Mouse (Mus musculus): Measurements from ENCODE around the gene Zfp36. TPM values are rescaled to one million over a fixed set of nuclear protein-coding genes. Genes with fewer than 3 reads are reported as not detected.
A peak's percentile ranks its signal among the peaks of the same experiment; 100 is the strongest.

Zfp36 gene
- 5.6 and 5.7 TPM in 2 replicates for polyA plus RNA-seq (2016; fragmentation: Nextera tagmentation; extraction: Ambion mirVana)

DNA sequence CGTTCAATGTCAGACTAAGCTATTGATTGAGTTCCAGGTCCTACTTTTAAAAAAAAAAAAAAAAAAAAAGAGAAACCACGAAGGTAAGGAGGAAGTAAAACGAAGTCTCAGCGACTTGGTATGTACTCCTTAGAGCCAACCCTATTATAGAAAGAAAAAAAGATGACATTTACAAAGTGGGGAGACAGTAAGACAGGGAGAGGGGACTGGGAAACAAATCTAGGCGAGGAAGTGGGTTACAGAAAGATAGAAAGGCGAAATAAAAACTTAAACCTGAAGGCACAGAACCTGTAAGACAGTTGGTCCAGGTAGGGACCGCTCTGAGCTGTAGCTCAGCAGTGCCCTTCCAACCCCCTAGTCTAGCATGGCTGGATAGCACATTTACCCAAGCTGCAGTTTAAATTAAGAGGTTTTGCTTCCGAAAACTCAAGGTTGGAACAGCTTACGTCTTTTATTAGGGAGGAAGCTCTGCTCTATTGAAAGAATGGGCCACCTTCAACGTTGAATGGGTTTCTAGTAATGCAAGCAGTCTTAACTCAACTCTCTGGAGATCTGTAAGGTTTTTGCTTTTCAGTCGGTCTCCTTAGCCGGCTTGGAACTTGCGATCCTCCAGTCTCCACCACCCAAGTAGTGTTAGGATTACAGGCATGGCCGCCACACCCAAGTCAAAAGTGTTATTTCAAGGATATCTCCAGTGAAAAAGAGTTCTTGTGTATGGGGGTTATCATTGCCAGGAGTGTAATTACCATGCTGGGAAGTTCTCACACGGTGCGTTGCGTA, at the start of gene Zfp36:
TSS of gene Zfp36 (minus strand) at position 17 of the 780 bp plus-strand sequence.
- Histone ChIP-seq H3K27me3 (replicated peaks; ENCODE audit: low read depth, poor library complexity, severe bottlenecking) (peaks cover 10% of the 10 kb centered on the region), H3K27ac (replicated peaks) (peak within 1 kb of the TSS; percentile 95), H3K36me3 (replicated peaks) (peaks cover 17% of the 10 kb centered on the region), H3K4me1 (peaks cover 80% of the 10 kb centered on the region), H3K9me3 (no peaks in the 10 kb centered on the region), H3K4me3 (peak within 1 kb of the TSS; percentile 72)
- no peak for DNase-seq (ENCODE audit: low spot score)
- WGBS: 48% methylated on average over 17 of the region's 17 CpGs

DNA sequence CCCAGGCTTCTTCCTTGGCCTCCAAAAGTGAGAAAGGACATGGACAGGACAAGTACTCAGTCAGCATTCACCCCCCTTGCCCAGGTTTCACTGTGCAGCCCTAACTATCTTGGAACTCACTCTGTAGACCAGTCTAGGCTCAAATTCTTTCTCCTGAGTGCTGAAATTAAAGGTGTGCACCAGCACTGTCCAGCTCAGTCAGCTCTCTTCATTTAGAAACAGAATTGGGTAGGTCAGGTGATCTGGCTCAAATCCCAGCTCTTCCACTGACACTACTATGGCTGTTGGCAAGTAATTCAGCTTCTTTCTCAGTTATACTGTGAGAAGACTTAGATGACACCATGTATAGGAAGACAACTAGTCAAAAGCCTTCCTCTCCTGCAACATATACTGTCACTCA, 47.7 kb upstream of the Zfp36 start:
- DNase-seq (ENCODE audit: low spot score): no peak
- H3K4me1 ChIP-seq: peaks cover under 1% of the 10 kb centered on the region; the same call in 1 of the 2 replicates
- no peak overlapping the region for H3K4me3 ChIP-seq
- H3K27me3 ChIP-seq (replicated peaks; ENCODE audit: low read depth, poor library complexity, severe bottlenecking): no peaks in the 10 kb centered on the region
- H3K36me3 ChIP-seq (replicated peaks): peaks cover 64% of the 10 kb centered on the region
- no peaks in the 10 kb centered on the region for H3K9me3 ChIP-seq
- no peak overlapping the region for H3K27ac ChIP-seq (replicated peaks)

DNA sequence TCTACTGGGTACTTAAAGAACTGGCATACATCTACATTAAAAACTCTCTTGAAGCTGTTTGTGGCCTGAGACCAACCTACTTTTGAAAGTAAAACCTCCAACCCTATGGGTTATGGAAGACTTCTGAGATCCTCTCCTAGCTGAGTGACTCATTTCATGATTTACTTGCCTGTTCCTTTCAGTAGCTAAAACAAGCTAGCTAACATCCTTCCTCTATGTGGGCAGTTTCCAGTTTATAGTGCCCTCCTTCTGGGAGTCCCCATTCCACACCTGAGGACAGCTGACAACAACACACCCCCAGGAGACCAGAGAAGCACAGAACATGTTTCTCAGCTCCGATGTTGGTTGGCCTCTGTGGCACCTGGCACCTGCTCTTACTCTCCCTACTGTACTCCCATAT, 43.0 kb upstream of the Zfp36 start:
- Histone ChIP-seq H3K9me3 (no peaks in the 10 kb centered on the region), H3K36me3 (replicated peaks) (peaks cover 81% of the 10 kb centered on the region), H3K27ac (replicated peaks) (no peak overlapping the region), H3K4me3 (no peak overlapping the region), H3K4me1 (no peaks in the 10 kb centered on the region), H3K27me3 (replicated peaks; ENCODE audit: low read depth, poor library complexity, severe bottlenecking) (no peaks in the 10 kb centered on the region)
- 96% methylated on average over 1 of the region's 1 CpGs for WGBS
- no peak for DNase-seq (ENCODE audit: low spot score)

DNA sequence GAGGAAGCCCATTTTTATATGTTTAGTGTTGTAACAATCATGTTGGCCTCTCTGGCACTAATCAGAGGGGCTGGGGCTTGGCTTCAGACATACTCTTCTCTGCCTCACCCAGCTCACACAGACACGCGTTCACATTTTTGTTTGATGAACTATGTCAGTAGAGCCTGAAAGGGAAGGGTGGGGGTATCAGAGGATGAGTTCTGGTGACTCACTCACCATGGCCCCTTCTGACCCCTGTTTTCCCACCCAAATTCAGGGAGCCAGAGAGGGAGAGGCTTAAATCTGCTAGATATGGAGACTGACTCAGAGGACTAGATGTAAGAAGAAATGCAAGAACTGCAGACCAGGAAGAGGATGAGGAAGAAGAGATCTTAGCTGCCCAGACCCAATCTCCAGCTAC, 39.4 kb upstream of the Zfp36 start:
- WGBS: 97% methylated on average over 2 of the region's 2 CpGs
- H3K36me3 ChIP-seq (replicated peaks): peaks cover 100% of the 10 kb centered on the region
- H3K9me3 ChIP-seq: no peaks in the 10 kb centered on the region
- no peaks in the 10 kb centered on the region for H3K4me1 ChIP-seq
- DNase-seq (ENCODE audit: low spot score): no peak
- H3K4me3 ChIP-seq: no peak overlapping the region
- no peak overlapping the region for H3K27ac ChIP-seq (replicated peaks)
- no peaks in the 10 kb centered on the region for H3K27me3 ChIP-seq (replicated peaks; ENCODE audit: low read depth, poor library complexity, severe bottlenecking)

DNA sequence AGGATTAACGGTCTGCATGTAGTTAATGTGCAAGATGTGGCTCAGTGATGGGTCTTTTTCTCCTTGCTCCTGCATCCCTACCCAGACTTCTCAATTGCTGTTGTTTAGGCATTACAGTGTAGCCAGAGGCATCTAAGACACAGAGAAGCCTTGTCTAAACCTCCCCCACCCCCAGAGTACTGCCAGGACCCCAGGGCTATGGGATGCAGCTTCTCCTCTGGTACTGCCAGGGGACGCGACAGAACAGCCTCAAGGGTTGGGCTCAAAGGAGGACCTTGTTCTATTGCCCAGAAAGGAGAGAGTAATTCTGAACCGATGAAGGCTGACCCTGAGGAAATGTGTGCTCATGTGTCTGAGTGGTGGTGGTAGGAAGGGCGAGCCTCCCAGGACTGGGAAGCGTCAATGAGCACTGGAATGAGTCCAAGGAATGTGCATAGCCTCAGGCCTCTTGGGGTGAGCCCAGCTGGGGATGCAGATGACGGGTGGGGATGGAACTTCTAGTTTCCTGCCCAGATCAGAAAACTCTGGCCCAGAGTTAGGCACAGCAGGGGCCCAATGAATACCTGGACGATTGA, 38.1 kb upstream of the Zfp36 start:
- no peaks in the 10 kb centered on the region for H3K4me1 ChIP-seq
- DNase-seq (ENCODE audit: low spot score): no peak
- H3K27ac ChIP-seq (replicated peaks): no peak overlapping the region
- no peak overlapping the region for H3K4me3 ChIP-seq
- peaks cover 100% of the 10 kb centered on the region for H3K36me3 ChIP-seq (replicated peaks)
- no peaks in the 10 kb centered on the region for H3K27me3 ChIP-seq (replicated peaks; ENCODE audit: low read depth, poor library complexity, severe bottlenecking)
- 71% methylated on average over 8 of the region's 8 CpGs for WGBS
- H3K9me3 ChIP-seq: no peaks in the 10 kb centered on the region

- peaks cover 100% of the 10 kb centered on the region for H3K36me3 ChIP-seq (replicated peaks)
- no peaks in the 10 kb centered on the region for H3K27me3 ChIP-seq (replicated peaks; ENCODE audit: low read depth, poor library complexity, severe bottlenecking)
- no peaks in the 10 kb centered on the region for H3K9me3 ChIP-seq
- no peak overlapping the region for H3K27ac ChIP-seq (replicated peaks)
- no peak for DNase-seq (ENCODE audit: low spot score)
- H3K4me1 ChIP-seq: no peaks in the 10 kb centered on the region
- no peak overlapping the region for H3K4me3 ChIP-seq
Measured at GRCm38 (mm10) chr7:28417368-28417767, 37.3 kb upstream of the Zfp36 start.

GRCm38 (mm10) chr7:28412826-28413225, 32.8 kb upstream of the Zfp36 start:
- 87% methylated on average over 4 of the region's 4 CpGs for WGBS
- Histone ChIP-seq H3K4me1 (no peaks in the 10 kb centered on the region), H3K36me3 (replicated peaks) (peaks cover 100% of the 10 kb centered on the region)

GRCm38 (mm10) chr7:28410841-28411475, 30.9 kb upstream of the Zfp36 start:
- 95% methylated on average over 3 of the region's 3 CpGs for WGBS
- Histone ChIP-seq H3K27me3 (replicated peaks; ENCODE audit: low read depth, poor library complexity, severe bottlenecking) (no peaks in the 10 kb centered on the region), H3K9me3 (no peaks in the 10 kb centered on the region), H3K27ac (replicated peaks) (no peak overlapping the region), H3K36me3 (replicated peaks) (peaks cover 100% of the 10 kb centered on the region), H3K4me3 (no peak overlapping the region), H3K4me1 (no peaks in the 10 kb centered on the region)
- DNase-seq (ENCODE audit: low spot score): no peak

More at GRCm38 (mm10) chr7:28412826-28413225, 32.8 kb upstream of the Zfp36 start:
- Histone ChIP-seq H3K27me3 (replicated peaks; ENCODE audit: low read depth, poor library complexity, severe bottlenecking) (no peaks in the 10 kb centered on the region), H3K4me3 (no peak overlapping the region), H3K9me3 (no peaks in the 10 kb centered on the region), H3K27ac (replicated peaks) (no peak overlapping the region)
- DNase-seq (ENCODE audit: low spot score): no peak

DNA sequence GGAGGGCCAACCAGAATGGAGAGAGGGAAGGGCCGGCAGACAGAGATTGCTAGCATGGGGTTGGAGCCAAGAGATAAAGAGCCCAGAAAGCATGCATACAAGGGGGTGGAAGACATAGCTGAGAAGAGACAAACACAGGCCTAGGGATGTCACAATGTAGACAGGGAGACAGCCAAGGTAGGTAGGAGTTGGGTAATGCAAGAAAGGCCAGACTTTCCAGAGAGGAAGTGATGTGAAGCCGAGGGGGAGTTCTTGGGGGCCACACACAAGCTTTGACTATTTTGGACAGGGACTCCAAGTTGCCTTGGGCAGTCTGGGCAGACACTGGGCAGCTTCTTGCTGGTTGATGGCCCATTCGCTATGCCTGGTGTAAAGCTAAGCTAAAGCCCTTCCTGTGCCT, 21.9 kb upstream of the Zfp36 start:
- WGBS: 81% methylated on average over 3 of the region's 3 CpGs
- Histone ChIP-seq H3K36me3 (replicated peaks) (peaks cover 99% of the 10 kb centered on the region), H3K27ac (replicated peaks) (no peak overlapping the region), H3K4me1 (no peaks in the 10 kb centered on the region), H3K9me3 (no peaks in the 10 kb centered on the region), H3K4me3 (no peak overlapping the region), H3K27me3 (replicated peaks; ENCODE audit: low read depth, poor library complexity, severe bottlenecking) (no peaks in the 10 kb centered on the region)
- no peak for DNase-seq (ENCODE audit: low spot score)

- 94% methylated on average over 1 of the region's 1 CpGs for WGBS
- H3K9me3 ChIP-seq: no peaks in the 10 kb centered on the region
- no peaks in the 10 kb centered on the region for H3K4me1 ChIP-seq
- H3K4me3 ChIP-seq: no peak overlapping the region
- DNase-seq (ENCODE audit: low spot score): no peak
- peaks cover 99% of the 10 kb centered on the region for H3K36me3 ChIP-seq (replicated peaks)
- H3K27ac ChIP-seq (replicated peaks): no peak overlapping the region
- H3K27me3 ChIP-seq (replicated peaks; ENCODE audit: low read depth, poor library complexity, severe bottlenecking): no peaks in the 10 kb centered on the region
Measured at GRCm38 (mm10) chr7:28401030-28401429, 21.0 kb upstream of the Zfp36 start.

- WGBS: 92% methylated on average over 10 of the region's 10 CpGs
- Histone ChIP-seq H3K9me3 (no peaks in the 10 kb centered on the region), H3K36me3 (replicated peaks) (peaks cover 94% of the 10 kb centered on the region), H3K4me1 (peaks cover 2% of the 10 kb centered on the region), H3K27me3 (replicated peaks; ENCODE audit: low read depth, poor library complexity, severe bottlenecking) (no peaks in the 10 kb centered on the region), H3K27ac (replicated peaks) (no peak overlapping the region), H3K4me3 (no peak overlapping the region)
- DNase-seq (ENCODE audit: low spot score): no peak
Measured at GRCm38 (mm10) chr7:28398696-28399340, 18.8 kb upstream of the Zfp36 start.

GRCm38 (mm10) chr7:28398000-28398399, 17.9 kb upstream of the Zfp36 start:
- Histone ChIP-seq H3K27me3 (replicated peaks; ENCODE audit: low read depth, poor library complexity, severe bottlenecking) (no peaks in the 10 kb centered on the region), H3K36me3 (replicated peaks) (peaks cover 86% of the 10 kb centered on the region), H3K4me1 (peaks cover 8% of the 10 kb centered on the region), H3K27ac (replicated peaks) (no peak overlapping the region), H3K9me3 (no peaks in the 10 kb centered on the region), H3K4me3 (no peak overlapping the region)
- 70% methylated on average over 3 of the region's 3 CpGs for WGBS
- no peak for DNase-seq (ENCODE audit: low spot score)
